ENCODE assay signal across 8 mouse cellular contexts in the genomic region with DNA sequence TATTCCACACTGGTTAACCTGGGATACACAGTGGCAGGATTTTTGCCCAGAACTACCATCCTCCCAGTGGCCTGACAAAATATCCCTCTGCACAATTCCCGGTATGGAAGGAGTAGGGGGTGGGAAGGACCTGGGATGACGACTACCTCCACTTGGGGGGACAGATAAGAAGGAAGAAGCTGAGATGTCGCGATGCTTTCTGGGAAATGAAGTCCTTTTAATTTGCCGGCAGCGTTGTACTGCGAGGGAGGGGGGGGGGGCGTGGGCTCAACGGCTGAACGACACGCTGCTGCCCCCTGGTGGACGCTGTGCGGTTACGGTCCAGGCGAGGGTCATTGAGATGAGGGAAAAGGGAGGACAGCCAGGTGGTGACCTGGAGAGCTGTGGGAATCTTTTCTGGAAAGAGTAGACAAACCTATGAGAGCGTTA. TPM values are rescaled to one million over a fixed set of nuclear protein-coding genes. Genes with fewer than 3 reads are reported as not detected.
DNase-seq lines count a peak whose midpoint lies in the region; ATAC-seq lines count a peak whose summit lies in the region.

No protein-coding gene starts in this region.

- H3K27ac ChIP-seq in forebrain, embryonic 15.5 days (replicated peaks): peak overlapping the region; percentile 53
- H3K27ac ChIP-seq in hindbrain, embryonic 12.5 days: no peak overlapping the region

- H3K27me3 ChIP-seq in forebrain, embryonic 15.5 days: no peaks in the 10 kb centered on the region
- no peaks in the 10 kb centered on the region for H3K27me3 ChIP-seq in hindbrain, embryonic 12.5 days

- H3K36me3 ChIP-seq in forebrain, embryonic 15.5 days: no peaks in the 10 kb centered on the region
- no peaks in the 10 kb centered on the region for H3K36me3 ChIP-seq in hindbrain, embryonic 12.5 days

- H3K4me2 ChIP-seq in forebrain, embryonic 15.5 days (replicated peaks): peak overlapping the region; percentile 47
- peak overlapping the region; percentile 46 for H3K4me2 ChIP-seq in hindbrain, embryonic 12.5 days (replicated peaks)

- intact Hi-C loops in heart, postnatal 25 days (cut with DNase I): loop anchor here (5.0 kb wide), 1 partner anchor 34 kb away; the partner anchor contains the start of gene Cox7a1

- H3K4me3 ChIP-seq in forebrain, embryonic 15.5 days: peak overlapping the region; percentile 28
- peak overlapping the region; percentile 17; the same call in 1 of the 2 replicates for H3K4me3 ChIP-seq in hindbrain, embryonic 12.5 days

- DNase-seq in heart, adult 11 months: peak; percentile 97
- DNase-seq in heart, postnatal 25 days (ENCODE audit: low spot score): no peak
- DNase-seq in cerebellum, adult 11-12 months: peak; percentile 77
- DNase-seq in layer of hippocampus, postnatal 25 days (ENCODE audit: extremely low spot score in 1 of 2, low spot score in 1 of 2): peak; percentile 56 to 88
- peak; percentile 59 to 71 for DNase-seq in right cerebral cortex, adult 2 months (ENCODE audit: low spot score in 2 of 2)

- ATAC-seq in forebrain, embryonic 15.5 days (replicated peaks): peak; percentile 80
- ATAC-seq in hindbrain, embryonic 12.5 days (ENCODE audit: low FRiP score): peak; percentile 62
- peak; percentile 87 for ATAC-seq in megakaryocyte, adult 5-6 weeks (ENCODE audit: poor library complexity, severe bottlenecking)

- no peaks in the 10 kb centered on the region for H3K9me3 ChIP-seq in forebrain, embryonic 15.5 days
- no peaks in the 10 kb centered on the region for H3K9me3 ChIP-seq in hindbrain, embryonic 12.5 days (replicated peaks)

- H3K9ac ChIP-seq in forebrain, embryonic 15.5 days (replicated peaks): peak overlapping the region; percentile 45; the same call in 1 of the 2 replicates
- no peak overlapping the region for H3K9ac ChIP-seq in hindbrain, embryonic 12.5 days

- WGBS in forebrain, embryonic 15.5 days: 2% methylated on average over 16 of the region's 16 CpGs
- 1% methylated on average over 15 of the region's 16 CpGs for WGBS in hindbrain, embryonic 12.5 days

- H3K4me1 ChIP-seq in forebrain, embryonic 15.5 days: peaks cover 16% of the 10 kb centered on the region
- peaks cover 12% of the 10 kb centered on the region for H3K4me1 ChIP-seq in hindbrain, embryonic 12.5 days

RNA-seq across cellular contexts. Expression of gene Polr2i, which starts 15.0 kb away (rescaled TPM):
- total RNA-seq in heart, postnatal 25 days (2021): 10 to 100 TPM; 54.6 to 56.6 TPM
- 173 and 193 TPM in 2 replicates for polyA plus RNA-seq in forebrain, embryonic 15.5 days (2015; fragmentation: Nextera tagmentation; extraction: Ambion mirVana)
- polyA plus RNA-seq in hindbrain, embryonic 12.5 days (2016; fragmentation: Nextera tagmentation; extraction: Ambion mirVana): 135 and 149 TPM in 2 replicates
- 10 to 100 TPM; 60.0 to 64.5 TPM for total RNA-seq in layer of hippocampus, postnatal 25 days (2021)
- total RNA-seq in megakaryocyte, adult 5-6 weeks (2015): 46.4 and 51.0 TPM in 2 replicates
- total RNA-seq in megakaryocyte, adult 5-6 weeks (2017): 31.5 and 39.1 TPM in 2 replicates

RNA-seq across cellular contexts. Expression of gene Tbcb, which starts 15.3 kb away (rescaled TPM):
- 10 to 100 TPM; 54.1 to 56.7 TPM for total RNA-seq in heart, postnatal 25 days (2021)
- 352 and 364 TPM in 2 replicates for polyA plus RNA-seq in forebrain, embryonic 15.5 days (2015; fragmentation: Nextera tagmentation; extraction: Ambion mirVana)
- polyA plus RNA-seq in hindbrain, embryonic 12.5 days (2016; fragmentation: Nextera tagmentation; extraction: Ambion mirVana): 272 and 275 TPM in 2 replicates
- 100 to 1,000 TPM; 115 to 136 TPM for total RNA-seq in layer of hippocampus, postnatal 25 days (2021)
- 84.2 and 92.7 TPM in 2 replicates for total RNA-seq in megakaryocyte, adult 5-6 weeks (2015)
- total RNA-seq in megakaryocyte, adult 5-6 weeks (2017): 30.2 and 48.2 TPM in 2 replicates

RNA-seq across cellular contexts. Expression of gene Capns1, which starts 18.1 kb away (rescaled TPM):
- total RNA-seq in heart, postnatal 25 days (2021): 100 to 1,000 TPM; 270 to 283 TPM
- polyA plus RNA-seq in forebrain, embryonic 15.5 days (2015; fragmentation: Nextera tagmentation; extraction: Ambion mirVana): 62.5 and 67.8 TPM in 2 replicates
- polyA plus RNA-seq in hindbrain, embryonic 12.5 days (2016; fragmentation: Nextera tagmentation; extraction: Ambion mirVana): 78.0 and 80.0 TPM in 2 replicates
- total RNA-seq in layer of hippocampus, postnatal 25 days (2021): 100 to 1,000 TPM; 206 to 218 TPM
- total RNA-seq in megakaryocyte, adult 5-6 weeks (2015): 485 and 524 TPM in 2 replicates
- 307 and 314 TPM in 2 replicates for total RNA-seq in megakaryocyte, adult 5-6 weeks (2017)

RNA-seq across cellular contexts. Expression of gene Ovol3, which starts 18.8 kb away (rescaled TPM):
- total RNA-seq in heart, postnatal 25 days (2021): not detected
- not detected in 2 replicates for polyA plus RNA-seq in forebrain, embryonic 15.5 days (2015; fragmentation: Nextera tagmentation; extraction: Ambion mirVana)
- not detected in 2 replicates for polyA plus RNA-seq in hindbrain, embryonic 12.5 days (2016; fragmentation: Nextera tagmentation; extraction: Ambion mirVana)
- total RNA-seq in layer of hippocampus, postnatal 25 days (2021): not detected
- total RNA-seq in megakaryocyte, adult 5-6 weeks (2015): 0.55 TPM in 1 of 2 replicates, not detected in the other
- not detected in 2 replicates for total RNA-seq in megakaryocyte, adult 5-6 weeks (2017)

RNA-seq across cellular contexts. Expression of gene Cox7a1, which starts 32.8 kb away (rescaled TPM):
- total RNA-seq in heart, postnatal 25 days (2021): 1,000 to 10,000 TPM; 2,700 to 2,749 TPM
- 3.3 and 4.2 TPM in 2 replicates for polyA plus RNA-seq in forebrain, embryonic 15.5 days (2015; fragmentation: Nextera tagmentation; extraction: Ambion mirVana)
- polyA plus RNA-seq in hindbrain, embryonic 12.5 days (2016; fragmentation: Nextera tagmentation; extraction: Ambion mirVana): 3.5 and 3.6 TPM in 2 replicates
- total RNA-seq in layer of hippocampus, postnatal 25 days (2021): 1 to 10 TPM; 2.8 to 5.0 TPM
- total RNA-seq in megakaryocyte, adult 5-6 weeks (2015): 0.91 and 1.6 TPM in 2 replicates
- 0.94 and 2.4 TPM in 2 replicates for total RNA-seq in megakaryocyte, adult 5-6 weeks (2017)
